Mouse (Mus musculus) liver, postnatal 0 days (tissue): ENCODE data around the gene Trim15.

Experiments
- CTCF ChIP-seq: sonication (generic); IDR thresholded peaks from 2 replicates; pipeline ENCODE4 v1.5.1; 2016; ENCODE audit warnings: antibody characterized with exemption, low read depth
- EP300 ChIP-seq: IDR thresholded peaks from 2 replicates; pipeline ENCODE4 v1.6.1; 2016; ENCODE audit warnings: antibody characterized with exemption, low read depth, mild to moderate bottlenecking

GRCm38 (mm10) chr17:36900691-36901090 is 33.7 kb upstream of the Trim15 start:
- TF ChIP-seq CTCF, result peak; percentile 32; the same call in 1 of the 2 replicates
- TF ChIP-seq EP300, result no peak
